Mouse (Mus musculus) B cell, adult 62 days (primary cell): ENCODE data around the gene Acmsd. TPM values are rescaled to one million over a fixed set of nuclear protein-coding genes. Genes with fewer than 3 reads are reported as not detected.

Source experiments
- total RNA-seq: library from RNA; stranded (reverse); gene quantifications from 4 replicates; pipeline ENCODE4 v1.2.4, GENCODE M21; 2023

Gene Acmsd
- total RNA-seq: not detected in 4 replicates

GRCm38 (mm10) chr1:127729096-127729495, at the start of gene Acmsd:
Gene Acmsd, plus strand, starts transcription at chr1:127729413.

GRCm38 (mm10) chr1:127679498-127680133, 49.6 kb upstream of the Acmsd start, which contains the start of gene Tmem163:
Gene Tmem163, minus strand, starts transcription at chr1:127679548.

GRCm38 (mm10) chr1:127773803-127774500, 44.7 kb downstream of the Acmsd start, which contains the start of gene Ccnt2:
Gene Ccnt2, plus strand, starts transcription at chr1:127774164.

Other genes starting within 250 kb of the Acmsd start
- 35.7 to 40.7 TPM (median 37.2 TPM) in 4 replicates for gene Tmem163, start 49.9 kb upstream of the Acmsd start, total RNA-seq
- 85.9 to 92.5 TPM (median 88.1 TPM) in 4 replicates for gene Ccnt2, start 44.8 kb downstream of the Acmsd start, total RNA-seq
- gene Map3k19, start 125.6 kb downstream of the Acmsd start, total RNA-seq: 7.7 to 8.9 TPM (median 8.2 TPM) in 4 replicates
- 61.0 to 65.7 TPM (median 64.0 TPM) in 4 replicates for gene Rab3gap1, start 139.4 kb downstream of the Acmsd start, total RNA-seq